Mouse (Mus musculus): ENCODE data around the gene Gm9268. TPM values are rescaled to one million over a fixed set of nuclear protein-coding genes. Genes with fewer than 3 reads are reported as not detected.
"Not testable (repeated sequence)": the region's sequence is repeated elsewhere in the genome, so short reads cannot be mapped to it uniquely, and the experiment has no call there.

Gene Gm9268
- total RNA-seq (2021) = not detected in 2 replicates
- long read RNA-seq, experiment 1 = 0 reads
- long read RNA-seq, experiment 2 = 0 reads

DNA sequence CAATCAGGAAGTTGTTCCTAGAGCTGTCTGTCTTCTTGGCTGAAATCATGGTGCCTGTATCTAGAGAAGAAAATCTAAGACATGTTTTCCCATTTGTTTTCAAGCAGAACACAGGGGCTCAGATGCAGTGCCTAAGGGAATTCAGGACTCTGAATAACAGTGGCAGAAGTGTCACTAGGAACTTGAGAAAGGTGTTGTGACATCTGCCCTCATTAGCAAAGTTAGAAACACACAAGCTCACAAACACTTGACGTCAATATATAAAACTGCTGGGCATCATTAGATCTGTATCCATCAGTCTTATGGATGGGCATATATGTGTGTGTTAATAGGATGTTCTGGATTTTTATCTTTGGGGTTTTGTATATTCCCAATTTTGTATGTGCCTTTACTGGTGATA, at the start of gene Gm9268:
Gm9268 (plus strand) TSS at position 301 of the 400 bp plus-strand sequence.
- DNase-seq = not testable (repeated sequence)

GRCm38 (mm10) chr7:42980098-42980497, 38.5 kb upstream of the Gm9268 start:
- no peak for DNase-seq

DNA sequence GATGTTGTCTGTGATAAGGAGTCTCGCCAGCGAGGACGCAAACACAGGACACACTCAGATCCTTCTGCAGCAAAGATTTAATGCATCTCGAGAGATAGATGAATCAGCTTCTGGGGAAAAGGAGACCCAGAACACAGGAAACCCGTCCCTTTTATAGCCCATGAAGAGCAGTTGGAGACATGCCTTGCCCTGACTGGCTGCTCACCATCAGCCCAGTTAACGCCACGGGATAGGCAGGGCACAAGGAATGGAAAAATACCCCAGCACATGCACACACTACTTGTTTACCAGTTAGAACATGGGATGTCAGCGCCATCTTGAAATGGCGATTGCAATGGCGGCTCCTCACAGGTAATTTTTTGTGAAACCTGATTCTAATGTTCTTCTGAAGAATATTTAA, 37.8 kb upstream of the Gm9268 start:
- DNase-seq = no peak

DNA sequence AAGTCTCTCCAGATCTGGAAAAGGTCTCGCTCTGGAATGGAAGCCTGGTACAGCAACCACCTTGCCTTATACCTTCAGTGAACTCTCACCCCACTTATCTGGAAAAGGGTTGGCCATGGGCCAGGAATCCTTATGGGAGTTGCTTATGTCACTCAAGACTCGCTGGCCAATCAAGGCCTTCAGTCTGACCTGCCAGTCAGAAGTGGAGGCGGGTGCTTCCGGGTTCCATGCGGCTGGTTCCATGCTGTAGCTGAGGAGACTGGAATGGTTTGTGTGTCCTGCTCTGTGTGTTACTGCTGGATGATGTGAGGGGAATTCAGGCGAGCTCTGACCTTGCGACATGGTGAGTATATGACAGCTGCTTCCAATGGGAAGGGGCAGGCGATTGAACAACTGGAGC, 59.3 kb downstream of the Gm9268 start:
- no peak for DNase-seq

Other genes with a start within 250 kb of the Gm9268 start
- not detected in 2 replicates for gene Vmn2r62, start 225.2 kb upstream of the Gm9268 start, total RNA-seq (2021)
- gene Gm2381, start 151.5 kb upstream of the Gm9268 start, total RNA-seq (2021) = 0.07 and 0.11 TPM in 2 replicates
- gene Vmn2r63, start 84.9 kb upstream of the Gm9268 start, total RNA-seq (2021) = not detected in 2 replicates
- not detected in 2 replicates for gene Zfp936, start 95.5 kb downstream of the Gm9268 start, total RNA-seq (2021)

Measured in adrenal gland, postnatal 14 days (tissue).